Mouse (Mus musculus) right cerebral cortex, adult 2 months (tissue): ENCODE data around the gene Cd27.

Experiments
- DNase-seq, 2 experiments: peaks; one replicate each; pipeline ENCODE4 v3.0.0; 2021 to 2022; ENCODE audit warnings: low spot score in 2 of 2

Gene Cd27

DNA sequence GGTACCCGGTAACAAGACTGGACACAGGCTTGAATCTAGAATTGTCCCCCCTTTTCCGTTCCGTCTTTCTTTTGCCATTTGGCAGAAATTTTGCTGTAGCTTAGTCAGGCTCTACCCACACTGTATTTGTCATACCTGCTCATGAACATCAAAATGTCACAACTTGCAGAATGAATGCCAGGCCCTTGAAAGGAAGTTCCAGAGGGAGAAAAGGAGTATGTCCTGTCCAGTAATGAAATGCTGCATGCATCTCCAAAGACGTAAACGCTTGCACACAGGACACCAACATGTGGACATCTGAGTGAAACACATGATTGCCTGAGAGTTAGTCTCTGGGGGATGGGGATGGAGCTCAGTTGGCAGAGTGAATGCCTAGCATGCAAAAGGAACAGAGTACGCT, 23.1 kb downstream of the Cd27 start:
- DNase-seq = no peak

DNA sequence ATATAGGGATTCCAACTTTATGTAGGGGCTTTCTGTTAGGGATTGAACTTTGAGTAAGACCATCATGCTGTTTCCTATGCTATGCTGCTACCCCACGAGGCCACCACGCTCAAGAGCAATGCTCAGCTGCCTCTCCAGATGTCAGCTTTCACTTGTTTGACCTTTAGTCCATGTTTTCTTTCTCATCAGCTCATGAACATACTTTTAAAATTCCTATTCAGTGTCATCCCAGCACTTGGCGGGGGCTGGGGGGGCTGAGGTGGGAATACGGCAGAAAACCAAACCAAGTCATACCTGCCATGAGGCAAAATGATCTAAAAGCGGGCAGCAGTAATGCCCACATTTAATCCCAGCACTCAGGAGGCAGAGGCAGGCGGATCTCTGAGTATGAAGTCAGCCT, 23.7 kb downstream of the Cd27 start:
- no peak for DNase-seq

DNA sequence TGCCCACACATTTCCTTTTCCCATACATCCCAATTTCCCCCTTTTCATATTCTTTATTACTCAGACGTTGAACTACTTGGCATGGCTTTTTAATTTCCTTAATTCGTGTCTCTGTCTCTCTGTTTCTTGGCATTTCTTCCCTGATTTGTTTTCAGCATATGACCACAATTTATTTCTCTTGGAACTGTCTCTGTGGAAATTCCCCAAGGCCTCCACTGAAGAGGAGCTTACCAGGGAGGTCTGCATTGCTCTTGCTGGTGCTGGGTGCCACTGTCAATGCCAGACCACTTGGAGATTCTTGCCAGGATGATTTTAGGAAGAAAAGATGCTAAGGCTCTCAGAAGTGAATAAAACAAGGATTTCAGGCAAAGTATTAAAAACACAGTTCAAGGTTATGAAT, 24.2 kb downstream of the Cd27 start:
- DNase-seq = no peak

DNA sequence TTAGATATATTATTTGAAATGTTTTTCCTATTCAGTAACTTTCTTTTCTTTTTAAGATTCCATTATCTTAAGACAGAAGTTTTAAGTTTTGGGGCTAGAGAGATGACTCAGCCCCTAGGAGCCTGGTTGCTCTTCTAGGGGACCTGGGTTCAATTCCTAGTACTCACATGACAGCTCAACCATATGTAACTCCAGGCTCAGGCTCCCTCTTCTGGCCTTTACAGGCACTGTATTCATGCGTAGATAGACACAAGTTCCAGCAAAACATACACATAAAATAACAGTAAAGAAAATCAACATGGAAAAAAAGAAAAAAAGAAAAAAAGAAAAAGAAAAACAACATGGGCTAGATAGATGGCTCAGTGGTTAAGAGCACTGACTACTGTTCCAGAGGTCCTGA, 26.4 kb downstream of the Cd27 start:
- DNase-seq = no peak

DNA sequence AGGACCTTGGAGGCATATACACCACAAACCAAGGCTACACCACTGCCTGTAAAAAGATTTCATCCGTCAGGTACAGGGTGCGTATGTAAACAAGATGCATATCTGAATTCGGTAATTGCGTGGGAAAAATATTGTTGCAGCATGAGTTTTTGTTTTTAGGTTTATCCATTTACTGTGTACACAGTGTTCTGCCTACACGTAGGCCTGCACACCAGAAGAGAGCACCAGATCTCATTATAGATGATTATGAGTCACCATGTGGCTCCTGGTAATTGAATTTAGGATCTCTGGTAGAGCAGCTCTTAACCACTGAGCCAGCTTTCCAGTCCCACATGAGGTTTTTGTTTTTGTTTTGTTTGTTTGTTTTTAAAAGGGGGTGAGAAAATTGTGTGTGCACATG, 39.6 kb downstream of the Cd27 start:
- DNase-seq = no peak

DNA sequence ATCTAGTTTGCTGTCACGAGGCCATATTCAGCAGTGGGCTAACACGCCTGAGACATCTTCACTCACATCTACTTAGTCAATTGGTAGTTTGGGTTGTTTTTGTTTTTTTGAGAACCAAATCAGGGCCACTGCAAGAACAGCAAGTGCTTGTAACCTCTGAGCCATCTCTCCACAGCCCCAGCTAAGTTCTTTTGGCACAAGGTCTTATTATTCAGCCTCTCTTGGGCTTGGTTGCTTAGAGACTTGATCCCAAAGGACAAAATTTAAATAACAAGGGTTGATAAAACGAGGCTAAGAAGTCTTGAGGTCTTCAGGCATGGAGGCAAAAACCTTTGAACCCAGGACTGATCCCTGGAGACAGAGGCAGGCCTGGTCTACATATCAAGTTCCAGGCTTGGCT, 40.5 kb downstream of the Cd27 start:
- no peak for DNase-seq

DNA sequence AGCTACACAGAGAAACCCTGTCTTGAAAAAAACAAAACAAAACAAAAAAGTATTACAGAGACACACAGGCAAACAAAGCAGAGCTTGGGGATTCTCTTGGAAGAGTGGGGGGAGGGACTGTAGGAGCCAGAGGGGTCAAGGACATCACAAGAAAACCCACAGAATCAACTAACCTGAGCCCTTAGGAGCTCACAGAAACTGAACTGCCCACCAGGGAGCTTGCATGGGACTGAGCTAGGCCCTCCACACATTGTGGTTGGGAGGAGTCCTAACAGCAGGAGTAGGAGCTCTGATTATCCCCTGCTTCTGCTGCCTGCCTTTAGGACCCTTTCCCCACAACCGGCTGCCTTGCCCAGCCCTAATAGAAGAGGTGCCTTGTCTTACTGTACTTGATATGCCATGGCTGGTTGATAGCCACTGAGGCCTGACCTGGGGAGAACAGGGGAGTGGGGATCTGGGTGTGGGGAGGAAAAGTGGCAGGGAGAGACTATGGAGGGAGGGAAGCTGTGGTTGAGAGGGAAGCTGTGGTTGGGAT, 41.2 kb downstream of the Cd27 start:
- no peak for DNase-seq

DNA sequence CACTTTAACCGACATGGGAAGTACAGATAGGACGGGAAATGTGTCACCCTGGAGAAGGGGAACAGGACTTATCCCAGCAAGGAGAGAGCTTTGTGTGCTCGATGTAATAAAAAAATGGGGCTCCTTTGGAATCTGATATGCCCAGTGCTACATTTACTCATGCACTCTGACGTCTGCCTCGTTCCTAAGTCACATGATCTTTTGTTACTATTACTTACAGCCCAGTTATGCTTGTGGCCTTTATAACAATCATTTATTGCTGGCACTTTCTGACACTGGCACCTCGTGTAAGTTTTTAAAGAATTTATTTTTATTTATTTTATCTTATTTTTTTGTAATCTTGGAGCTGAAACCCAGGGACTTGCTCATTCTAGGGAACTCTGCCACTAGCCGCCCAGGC, 43.4 kb downstream of the Cd27 start:
- no peak for DNase-seq

DNA sequence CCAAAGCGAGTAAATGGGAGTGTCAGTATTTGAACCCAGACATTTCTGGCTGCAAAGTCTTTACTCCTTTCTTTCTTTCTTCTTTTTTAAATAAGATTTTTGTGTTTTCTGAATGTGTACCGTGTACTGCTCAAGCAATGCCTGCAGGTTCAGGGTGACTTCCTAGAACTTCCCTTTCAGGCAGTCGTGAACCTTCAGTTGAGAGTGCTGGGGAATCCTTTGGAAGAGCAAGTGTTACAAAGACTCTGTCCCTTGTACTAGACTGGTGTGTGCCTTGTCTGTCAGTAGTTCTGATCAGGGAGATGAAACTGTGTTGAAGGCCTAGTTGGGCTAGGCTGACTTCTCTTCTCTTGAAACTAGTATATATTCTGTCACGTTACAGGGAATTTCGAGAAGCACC, 44.0 kb downstream of the Cd27 start:
- DNase-seq = no peak

DNA sequence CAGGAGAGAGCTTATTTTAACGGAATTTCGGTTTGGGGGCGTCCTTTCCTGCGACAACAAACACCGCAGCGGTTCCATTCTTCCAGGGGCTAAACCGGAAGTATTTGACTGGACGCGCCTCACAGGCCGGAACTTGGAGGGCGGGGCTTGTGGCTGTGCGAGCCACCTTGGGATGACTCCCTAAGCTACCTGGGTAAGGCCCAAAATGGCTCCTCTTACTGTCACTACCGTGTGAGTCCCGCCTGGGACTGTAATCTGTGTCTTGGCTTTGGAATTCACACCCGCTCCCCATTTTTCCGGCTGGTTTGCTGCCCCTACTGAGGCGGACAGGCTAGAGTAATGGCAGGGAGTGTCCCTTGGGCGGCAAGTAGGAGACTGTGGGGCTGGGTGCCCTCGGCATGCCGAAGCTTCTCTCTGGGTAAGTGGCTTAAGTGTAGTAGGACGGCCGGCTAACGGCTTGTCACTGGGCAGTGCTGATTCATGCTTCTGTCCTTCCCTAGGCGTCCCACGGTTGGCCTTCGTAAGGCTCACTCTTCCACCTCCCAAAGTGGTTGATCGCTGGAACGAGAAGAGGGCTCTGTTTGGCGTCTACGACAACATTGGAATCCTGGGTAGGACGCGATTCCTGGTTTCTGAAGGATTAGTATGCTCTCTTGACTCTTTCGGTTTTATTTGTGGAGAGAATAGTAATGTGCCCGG, 44.6 kb downstream of the Cd27 start:
- DNase-seq = peak; percentile 91 to 92

DNA sequence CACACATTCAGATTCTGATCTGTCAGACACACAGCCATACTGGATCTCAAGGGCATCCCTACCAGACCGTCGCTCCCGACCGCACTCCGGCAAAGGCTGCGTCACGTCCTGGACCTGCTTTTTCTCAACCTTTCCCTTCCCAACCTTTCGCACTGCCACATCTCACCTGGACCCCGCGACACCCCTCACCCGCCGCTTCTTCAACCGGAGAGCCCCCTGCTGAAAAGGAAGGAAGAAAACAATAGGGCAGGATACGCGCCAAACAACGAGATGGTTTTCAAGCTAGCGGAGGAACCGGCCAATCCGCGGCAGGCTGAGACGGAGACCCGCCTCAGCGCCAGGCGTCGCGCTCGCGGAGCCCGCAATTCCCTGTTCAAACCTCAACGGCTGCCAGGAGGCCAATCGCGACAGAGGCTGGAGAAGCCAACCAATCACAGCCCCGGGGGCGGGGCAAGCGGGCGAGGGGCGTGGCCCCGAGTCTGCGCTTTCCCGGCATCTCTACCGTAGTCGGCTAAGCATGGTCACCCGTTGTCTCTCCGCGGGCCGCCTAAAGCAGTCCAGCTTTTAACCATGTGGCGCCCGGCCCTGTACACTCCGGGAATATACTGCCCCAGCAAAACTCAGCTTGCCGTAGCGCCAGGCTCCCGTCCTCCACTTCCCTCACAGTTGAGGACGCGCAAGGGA, 45.3 kb downstream of the Cd27 start, which contains the start of the genes Ncapd2 and Mrpl51:
Gene Ncapd2 (minus strand): TSS at position 370 of the 684 bp plus-strand sequence.
Gene Mrpl51 (plus strand): TSS at position 470 of the 684 bp plus-strand sequence.
- DNase-seq = peak; percentile 97 to 98

DNA sequence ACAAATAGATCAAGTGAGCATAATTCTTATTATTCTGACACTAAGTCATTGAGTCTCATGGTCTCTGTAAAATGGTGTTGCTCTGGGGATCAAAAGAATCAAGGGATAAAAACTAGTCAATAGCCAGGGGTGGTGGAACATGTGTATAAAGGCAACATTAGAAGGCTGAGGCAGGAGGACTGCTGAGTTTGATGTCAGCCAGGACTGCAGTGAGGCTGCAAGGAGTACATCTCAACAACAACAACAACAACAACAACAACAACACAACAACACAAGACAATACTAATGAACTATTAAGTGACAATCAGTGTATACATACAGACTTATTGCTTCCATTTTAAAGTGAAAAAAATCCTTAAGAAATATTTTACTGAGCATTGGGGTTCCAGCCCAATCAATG, 46.0 kb downstream of the Cd27 start:
- DNase-seq = no peak

DNA sequence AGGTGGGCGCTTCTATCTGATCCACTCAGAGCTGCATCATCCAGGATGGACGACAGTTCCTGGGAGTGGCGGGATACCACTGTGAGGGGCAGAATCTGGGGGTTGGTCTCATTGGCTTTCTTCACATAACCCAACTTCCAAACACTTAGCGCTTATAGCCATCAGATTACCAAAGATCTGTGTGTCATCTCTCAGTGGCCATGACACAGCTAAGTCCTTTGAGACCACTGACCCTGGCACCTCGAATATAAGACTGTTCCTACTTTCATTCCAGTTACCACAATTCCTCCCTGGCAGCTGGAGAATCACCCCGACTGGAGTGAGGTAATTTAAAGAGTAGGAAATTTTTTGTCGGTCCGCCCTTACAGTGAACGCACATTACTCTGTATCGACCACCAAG, 50.6 kb downstream of the Cd27 start:
- no peak for DNase-seq
